Mouse (Mus musculus) embryonic facial prominence, embryonic 15.5 days (tissue): ENCODE measurements around the gene Crmp1. TPM values are rescaled to one million over a fixed set of nuclear protein-coding genes. Genes with fewer than 3 reads are reported as not detected.

Experiments
- ATAC-seq: fragments of 200-750 bp; cut with Nextera tagmentation; 2 replicates; pipeline ENCODE4 v1.8.0; 2017; ENCODE audit warnings: low read depth, moderate TSS enrichment; ENCODE audit not compliant: insufficient number of reproducible peaks, low FRiP score, low TSS enrichment
- H3K27ac ChIP-seq: fragments of 300-500 bp; sonication (generic); replicated peaks from 2 replicates; pipeline ENCODE4 v1.5.1; 2015; ENCODE audit warnings: mild to moderate bottlenecking, inconsistent platforms
- H3K27me3 ChIP-seq: fragments of 300-500 bp; sonication (generic); 2 replicates; pipeline ENCODE4 v1.6.1; 2015; ENCODE audit warnings: inconsistent platforms
- H3K36me3 ChIP-seq: fragments of 300-500 bp; sonication (generic); 2 replicates; pipeline ENCODE4 v1.6.1; 2015; ENCODE audit warnings: mild to moderate bottlenecking, inconsistent platforms
- H3K4me1 ChIP-seq: fragments of 300-500 bp; sonication (generic); 2 replicates; pipeline ENCODE4 v1.6.1; 2015; ENCODE audit warnings: inconsistent platforms
- H3K4me2 ChIP-seq: fragments of 300-500 bp; sonication (generic); replicated peaks from 2 replicates; pipeline ENCODE4 v1.6.1; 2015; ENCODE audit warnings: mild to moderate bottlenecking, inconsistent platforms
- H3K4me3 ChIP-seq: fragments of 300-500 bp; sonication (generic); replicated peaks from 2 replicates; pipeline ENCODE4 v1.5.1; 2015; ENCODE audit warnings: mild to moderate bottlenecking, inconsistent platforms
- H3K9ac ChIP-seq: fragments of 300-500 bp; sonication (generic); 2 replicates; pipeline ENCODE4 v1.6.1; 2015; ENCODE audit warnings: inconsistent platforms
- H3K9me3 ChIP-seq: fragments of 300-500 bp; sonication (generic); replicated peaks from 2 replicates; pipeline ENCODE4 v1.6.1; 2016; ENCODE audit warnings: inconsistent platforms
- WGBS: fragments of 180-500 bp; shearing (Covaris S2); methylation state at CpG from one replicate; pipeline ENCODE4 v1.1.7; 2015; 5-methylcytosine and 5-hydroxymethylcytosine counted together
- polyA plus RNA-seq: library from polyadenylated mRNA; unstranded; fragments of >200 nt; fragmentation: Nextera tagmentation; extraction: Ambion mirVana; gene quantifications from 2 replicates; pipeline ENCODE4 v1.2.1, GENCODE M21; 2015

The Crmp1 gene
- polyA plus RNA-seq, 1 experiment from 2014 or later = 18.5 TPM

DNA sequence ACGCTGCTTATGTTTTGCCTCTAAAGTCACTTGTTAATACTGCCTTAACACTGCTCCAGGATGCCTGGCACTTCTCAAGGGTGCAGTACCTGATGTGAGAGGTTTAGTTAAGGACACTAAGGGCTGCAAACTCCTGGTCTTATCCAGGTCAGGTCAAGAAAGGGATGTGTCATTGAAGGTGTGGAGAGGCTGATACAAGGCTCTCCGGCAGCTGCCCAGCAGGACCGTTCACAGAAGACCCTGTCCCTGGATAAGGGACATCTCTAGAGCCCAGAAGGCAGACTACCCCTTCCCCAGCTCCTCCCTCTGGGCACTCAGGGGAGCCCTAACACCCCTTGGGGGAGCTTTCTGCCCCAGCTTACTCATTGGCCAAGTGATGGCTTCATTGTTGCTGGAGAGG is 96.0 kb downstream of the Crmp1 start:
- Histone ChIP-seq H3K36me3 (peaks cover 5% of the 10 kb centered on the region; the same call in 1 of the 2 replicates), H3K9me3 (no peaks in the 10 kb centered on the region), H3K4me2 (peak overlapping the region; percentile 89), H3K27ac (peak overlapping the region; percentile 91), H3K4me1 (peaks cover 46% of the 10 kb centered on the region), H3K27me3 (no peaks in the 10 kb centered on the region), H3K4me3 (peak overlapping the region; percentile 75), H3K9ac (0 out of 2 replicates have a peak overlapping the region, but pooled peaks have one; percentile 59)
- ATAC-seq = no peak
- WGBS = 56% methylated on average over 3 of the region's 3 CpGs

DNA sequence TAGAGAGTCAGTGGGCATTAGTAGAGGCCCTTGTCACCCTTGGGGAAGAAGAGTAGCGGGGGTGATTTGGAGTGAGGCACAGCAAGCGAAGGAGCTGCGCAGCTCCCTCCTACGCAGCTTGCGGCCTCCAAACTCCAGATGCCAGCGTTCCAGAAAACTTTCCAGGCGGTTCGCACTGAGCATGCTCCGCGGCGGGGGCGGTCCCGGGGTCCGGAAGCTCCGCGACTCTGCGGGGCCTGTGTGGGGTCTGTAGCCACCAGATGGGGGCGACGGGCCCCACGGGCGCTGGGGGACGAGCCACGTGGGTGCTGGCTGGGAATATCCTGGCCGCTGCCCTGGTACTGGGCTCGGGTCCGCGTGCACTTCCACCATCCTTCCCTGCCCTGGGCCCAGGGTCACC is 96.5 kb downstream of the Crmp1 start, which contains the start of gene Evc2:
Evc2 (plus strand) TSS at position 212 of the 400 bp plus-strand sequence.
- Histone ChIP-seq H3K9ac (peak within 1 kb of the TSS; percentile 59), H3K4me2 (peak within 1 kb of the TSS; percentile 89), H3K27me3 (no peaks in the 10 kb centered on the region), H3K27ac (peak within 1 kb of the TSS; percentile 91), H3K4me1 (peaks cover 46% of the 10 kb centered on the region), H3K9me3 (no peaks in the 10 kb centered on the region), H3K36me3 (peaks cover 11% of the 10 kb centered on the region; the same call in 1 of the 2 replicates), H3K4me3 (peak within 1 kb of the TSS; percentile 75)
- peak; percentile 84 for ATAC-seq
- under 1% methylated on average over 27 of the region's 27 CpGs for WGBS

Other genes starting within 250 kb of the Crmp1 start
- gene Gm1043, start 156.6 kb upstream of the Crmp1 start, polyA plus RNA-seq = 0.03 TPM in 1 of 2 replicates, not detected in the other
- gene Evc, start 95.0 kb downstream of the Crmp1 start, polyA plus RNA-seq = 23.4 and 23.6 TPM in 2 replicates
- gene Evc2, start 96.6 kb downstream of the Crmp1 start, polyA plus RNA-seq = 23.3 and 24.5 TPM in 2 replicates